Mouse (Mus musculus): ENCODE measurements at regions not wholly inside any gene's neighbourhood (a gene's known extent, or its start where the extent isn't known, plus 50 kb on each side); places are given as distances from the start of the nearest gene placed in this dataset.
"Not testable (repeated sequence)": the region's sequence is repeated elsewhere in the genome, so short reads cannot be mapped to it uniquely, and the experiment has no call there.

DNA sequence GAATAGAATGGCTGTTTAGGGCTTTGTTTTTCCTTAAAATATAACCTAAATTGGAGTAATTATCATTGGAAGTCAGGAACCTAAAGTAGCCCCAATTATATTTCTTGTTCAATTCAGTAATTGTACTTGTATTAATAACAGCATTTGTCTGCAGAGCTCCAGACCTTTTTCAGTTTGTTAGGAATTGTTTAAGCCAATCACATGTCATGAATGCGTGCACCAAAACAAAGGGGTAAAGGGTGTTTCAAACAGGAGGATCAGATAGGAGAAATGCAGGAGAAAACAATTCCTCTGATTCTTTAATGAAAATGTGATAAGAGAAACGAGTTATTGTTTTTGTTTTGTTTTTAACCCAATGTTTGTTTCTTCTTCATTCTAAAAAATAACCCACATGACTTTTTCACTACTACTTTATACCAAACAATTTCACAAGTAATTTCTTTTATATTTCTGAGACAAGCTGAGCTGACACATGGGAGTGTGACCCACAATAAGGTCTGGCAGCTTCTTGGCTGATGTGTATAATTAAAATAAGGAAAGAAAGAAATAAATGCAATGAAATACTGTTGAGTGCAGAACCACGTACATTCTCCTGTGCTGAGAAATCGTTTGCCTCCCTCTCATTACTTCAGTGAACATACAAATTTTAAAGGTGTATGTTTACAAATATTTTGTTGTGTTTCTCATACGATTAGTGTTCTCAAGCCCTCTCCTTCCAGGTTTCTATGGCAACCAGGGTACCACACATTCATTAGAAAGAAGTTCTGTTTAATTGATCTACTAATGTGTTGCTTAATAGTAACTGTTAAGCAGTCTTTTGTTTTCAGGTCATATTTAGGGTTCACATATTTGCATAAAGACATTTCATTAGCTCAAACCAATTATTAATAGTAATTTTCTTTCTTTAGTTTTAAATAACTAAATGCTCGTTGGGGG is 397.7 kb downstream of the Isl1 start:
- no peak for DNase-seq
- intact Hi-C loops (cut with DNase I): no loop called here

- intact Hi-C loops (cut with DNase I): no loop called here
- DNase-seq: no peak
These were observed 398.5 kb downstream of the Isl1 start for GRCm38 (mm10) chr13:115910866-115911449.

GRCm38 (mm10) chr13:115880616-115881015 is 428.9 kb downstream of the Isl1 start:
- no peak for DNase-seq
- intact Hi-C loops (cut with DNase I): no loop called here

- no peak for DNase-seq
- intact Hi-C loops (cut with DNase I): no loop called here
These were observed 449.0 kb downstream of the Isl1 start for GRCm38 (mm10) chr13:115860480-115860879.

DNA sequence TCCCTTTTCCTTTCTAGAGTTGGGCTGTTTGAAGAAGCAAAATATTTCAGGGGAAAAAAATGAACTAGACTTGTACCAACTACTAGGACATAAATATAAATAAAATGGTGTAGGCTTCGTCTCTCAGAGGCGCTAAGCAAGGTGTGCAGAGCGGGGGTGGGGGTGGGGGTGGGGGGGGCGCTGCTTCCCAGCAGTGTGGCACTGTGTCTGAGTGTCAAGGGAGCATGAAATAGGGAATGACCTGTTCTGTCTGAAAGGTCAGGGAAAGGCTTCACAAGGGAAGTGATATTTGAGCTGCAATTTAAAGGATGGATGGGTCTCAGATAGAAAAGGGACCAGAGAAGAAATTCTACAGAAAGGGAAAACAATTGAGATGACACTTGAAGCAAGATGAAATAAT is 452.9 kb downstream of the Isl1 start:
- no peak for DNase-seq
- intact Hi-C loops (cut with DNase I): no loop called here

GRCm38 (mm10) chr13:115852689-115853356 is 456.7 kb downstream of the Isl1 start:
- intact Hi-C loops (cut with DNase I): no loop called here
- DNase-seq: no peak

DNA sequence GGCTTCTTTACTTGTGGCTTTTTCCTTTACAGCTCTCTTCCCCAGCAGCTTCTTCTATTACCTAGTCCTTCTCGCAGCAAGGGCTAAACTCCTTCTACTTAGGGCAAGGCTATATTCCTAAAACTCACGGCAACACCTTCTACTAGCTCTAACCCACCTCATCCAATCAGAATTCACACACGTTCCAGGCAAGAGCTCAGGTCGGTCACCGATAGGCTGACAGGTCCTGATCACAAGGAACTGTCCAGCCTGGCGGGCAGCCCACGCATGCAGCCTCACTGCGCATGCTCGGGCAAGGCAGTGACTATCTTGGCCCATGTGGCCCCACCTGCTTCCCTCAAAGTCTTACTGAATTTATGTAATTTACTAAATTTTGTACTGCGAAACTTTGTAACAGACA is 466.4 kb downstream of the Isl1 start:
- DNase-seq: no peak
- intact Hi-C loops (cut with DNase I): no loop called here

- intact Hi-C loops (cut with DNase I): no loop called here
- no peak for DNase-seq
These were observed 473.2 kb downstream of the Isl1 start for GRCm38 (mm10) chr13:115836203-115836768.

GRCm38 (mm10) chr13:115825191-115825590 is 484.3 kb downstream of the Isl1 start:
- no peak for DNase-seq
- intact Hi-C loops (cut with DNase I): no loop called here

GRCm38 (mm10) chr13:115822527-115822926 is 487.0 kb downstream of the Isl1 start:
- no peak for DNase-seq
- intact Hi-C loops (cut with DNase I): no loop called here

DNA sequence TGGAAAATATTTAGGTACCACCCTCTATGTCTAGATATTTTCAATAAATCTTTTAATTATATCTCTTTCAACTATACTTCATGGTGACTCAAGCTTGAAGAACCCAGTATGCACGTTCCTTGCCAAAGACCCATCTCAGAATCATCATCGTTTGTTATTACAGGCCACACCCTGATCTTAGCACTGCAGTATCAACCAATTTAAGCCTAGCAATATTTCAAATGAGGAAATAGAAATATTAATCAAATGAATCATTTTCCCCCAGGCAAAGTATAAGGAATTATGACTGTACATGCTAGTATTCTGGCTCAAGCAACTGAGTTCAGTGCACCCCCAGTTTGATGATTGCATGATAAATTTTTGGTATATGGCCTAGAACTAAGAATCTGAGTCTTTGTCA is 495.3 kb downstream of the Isl1 start:
- intact Hi-C loops (cut with DNase I): no loop called here
- no peak for DNase-seq

DNA sequence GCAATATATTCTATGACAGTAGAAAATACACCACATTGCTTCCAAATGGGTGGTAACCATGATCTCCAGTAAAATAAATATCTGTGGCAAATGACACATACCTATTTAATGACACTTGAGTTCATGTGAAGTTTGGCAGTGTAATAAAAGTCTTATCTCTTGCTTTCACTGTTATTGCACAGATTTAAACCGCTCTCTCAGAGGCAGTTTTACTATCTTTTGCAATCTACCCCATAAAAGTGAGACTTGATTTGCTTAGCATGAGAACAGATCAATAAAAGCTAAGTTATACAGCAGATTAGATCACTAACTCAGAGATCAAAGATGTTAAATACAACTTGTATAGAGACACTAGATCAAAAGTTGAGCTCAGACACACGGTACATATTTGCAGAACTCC is 510.2 kb downstream of the Isl1 start:
- intact Hi-C loops (cut with DNase I): no loop called here
- DNase-seq: no peak

GRCm38 (mm10) chr13:115751271-115751670 is 558.2 kb downstream of the Isl1 start:
- no peak for DNase-seq
- intact Hi-C loops (cut with DNase I): no loop called here

GRCm38 (mm10) chr13:115742080-115742479 is 567.4 kb downstream of the Isl1 start:
- intact Hi-C loops (cut with DNase I); DNase-seq: not testable (repeated sequence)

DNA sequence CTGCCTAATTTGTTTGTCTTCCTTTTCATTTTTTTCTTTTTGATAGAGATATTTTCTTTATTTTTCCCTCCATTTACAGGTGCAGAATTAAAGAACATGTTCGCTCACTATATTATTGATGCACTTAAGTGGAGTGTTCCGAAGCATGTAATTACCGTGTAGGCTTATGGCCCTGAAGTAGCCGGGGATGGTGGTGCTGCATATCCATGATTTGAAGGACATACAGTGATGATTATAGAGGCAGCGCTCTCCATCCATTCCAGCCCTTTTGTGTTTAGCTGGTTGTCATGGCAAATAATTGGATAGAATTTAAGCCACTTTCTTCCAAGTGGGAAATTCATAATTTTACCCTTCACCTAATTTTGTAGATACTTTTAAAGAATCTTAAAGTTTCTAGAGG is 581.5 kb downstream of the Isl1 start:
- intact Hi-C loops (cut with DNase I): no loop called here

DNA sequence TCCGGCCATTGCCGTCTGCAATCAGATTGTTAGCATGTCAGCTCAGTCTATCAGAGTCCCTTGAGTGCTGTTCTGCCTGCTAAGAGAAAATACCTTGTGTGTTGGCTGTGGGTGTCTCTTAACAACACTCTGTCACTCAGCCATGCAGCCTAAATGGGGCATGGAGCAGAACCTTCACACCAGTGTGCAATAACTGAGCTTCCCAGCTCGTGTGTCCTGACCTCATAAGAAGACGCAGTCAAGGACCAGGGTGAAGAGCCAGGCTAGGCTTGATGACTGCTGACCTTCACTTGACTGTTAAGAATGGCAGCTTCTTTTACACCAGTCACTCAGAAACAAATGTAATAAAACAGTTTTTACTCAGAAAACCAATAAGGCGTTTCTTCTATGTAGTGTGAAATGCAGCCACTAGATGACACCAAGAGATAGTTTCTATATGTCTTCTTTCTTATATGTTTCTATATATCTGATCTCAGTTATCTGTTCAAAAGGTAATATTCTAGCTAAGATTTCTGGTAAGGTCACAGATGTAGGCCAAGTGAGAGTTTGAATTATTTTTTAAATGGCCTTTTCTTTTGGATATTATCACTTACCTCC is 584.0 kb downstream of the Isl1 start:
- no peak for DNase-seq
- intact Hi-C loops (cut with DNase I): no loop called here

More for the DNA sequence above, 581.5 kb downstream of the Isl1 start:
- no peak for DNase-seq

DNA sequence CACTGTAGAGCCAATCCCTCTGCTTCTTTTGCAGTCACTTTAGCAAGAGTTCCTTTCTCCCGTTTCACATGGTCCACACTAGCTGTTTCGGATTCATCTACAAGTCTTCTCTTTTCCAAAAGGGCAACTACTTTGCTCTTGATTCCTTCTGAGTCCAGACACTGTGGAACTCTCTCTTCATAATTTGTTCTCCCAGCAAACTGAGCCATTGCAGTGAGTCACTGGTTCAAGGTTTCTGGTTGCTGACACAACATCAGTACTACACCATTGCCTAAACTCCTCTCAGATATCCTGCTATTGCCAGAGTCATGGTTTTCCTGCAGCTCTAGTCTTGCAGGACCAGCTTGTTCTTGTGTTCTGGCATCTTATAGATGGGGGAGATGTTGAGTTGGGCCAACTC is 590.2 kb downstream of the Isl1 start:
- intact Hi-C loops (cut with DNase I): no loop called here
- no peak for DNase-seq

DNA sequence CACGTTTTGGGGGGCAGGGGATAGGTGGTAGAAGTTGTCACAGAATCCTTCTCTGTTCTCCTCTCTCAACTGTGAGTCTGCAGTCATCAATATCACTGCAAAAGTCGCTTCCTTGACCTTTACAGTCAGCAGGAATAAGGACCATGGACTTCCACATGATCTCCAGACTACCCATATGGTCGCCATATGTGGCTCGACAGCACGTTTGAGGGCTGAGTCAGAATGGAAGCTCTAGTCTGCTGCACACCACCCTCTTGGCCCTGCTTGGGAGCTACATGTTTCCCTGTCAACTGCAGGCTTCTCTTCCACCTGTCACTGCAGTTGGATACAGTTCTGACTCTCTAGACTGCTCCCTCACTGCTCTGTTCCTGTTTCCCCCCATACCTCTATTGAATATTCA is 590.6 kb downstream of the Isl1 start:
- no peak for DNase-seq
- intact Hi-C loops (cut with DNase I): no loop called here

DNA sequence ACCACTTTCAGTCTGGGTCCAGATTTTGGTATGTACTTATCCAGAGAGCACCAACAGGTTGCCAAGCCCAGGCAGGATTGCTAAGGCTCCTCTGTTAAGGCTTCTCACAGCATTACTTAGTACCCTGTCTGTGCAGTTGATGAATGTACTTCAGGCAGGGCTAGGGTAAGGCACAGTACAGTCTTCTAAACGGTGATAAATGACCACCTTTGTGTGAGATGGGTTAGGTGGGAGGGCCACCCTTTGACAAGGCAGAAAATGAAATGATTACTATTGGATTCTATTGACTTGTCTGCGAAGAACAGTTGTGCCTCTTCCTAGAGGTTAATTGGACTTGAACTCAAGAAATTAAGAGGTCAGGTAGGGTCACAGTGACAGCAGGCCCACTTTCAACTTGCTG is 594.4 kb upstream of the Itga1 start:
- DNase-seq: no peak
- intact Hi-C loops (cut with DNase I): no loop called here

GRCm38 (mm10) chr13:115687426-115687825 is 585.7 kb upstream of the Itga1 start:
- intact Hi-C loops (cut with DNase I): no loop called here
- no peak for DNase-seq

GRCm38 (mm10) chr13:115679591-115679990 is 577.8 kb upstream of the Itga1 start:
- intact Hi-C loops (cut with DNase I): no loop called here
- DNase-seq: no peak

Data from gastrocnemius, postnatal 36 days (tissue).